Mouse (Mus musculus): ENCODE measurements around the gene Hddc2. TPM values are rescaled to one million over a fixed set of nuclear protein-coding genes. Genes with fewer than 3 reads are reported as not detected.

Gene Hddc2
- total RNA-seq (2023), result 27.6 TPM

GRCm38 (mm10) chr10:31312865-31313848 lies at the start of gene Hddc2:
Gene Hddc2, plus strand, starts transcription at chr10:31313383.

Other genes with a start within 250 kb of the Hddc2 start
- not detected for gene Tpd52l1, start 132.6 kb downstream of the Hddc2 start, total RNA-seq (2023)